Mouse (Mus musculus): Measurements from ENCODE around the gene Gm49027.
"Not testable (repeated sequence)": the region's sequence is repeated elsewhere in the genome, so short reads cannot be mapped to it uniquely, and the experiment has no call there.

Gene Gm49027

GRCm38 (mm10) chr5:123525281-123525680 lies at the start of gene Gm49027:
TSS of gene Gm49027 (minus strand) at chr5:123525488.
- DNase-seq (ENCODE audit: low read depth, low spot score): no peak

GRCm38 (mm10) chr5:123573362-123573761 lies 48.1 kb upstream of the Gm49027 start:
- DNase-seq (ENCODE audit: low read depth, low spot score): no peak

GRCm38 (mm10) chr5:123572357-123573186 lies 47.3 kb upstream of the Gm49027 start, which contains the start of gene Vps33a:
TSS of gene Vps33a (minus strand) at chr5:123573038.
- peak; percentile 100 for DNase-seq (ENCODE audit: low read depth, low spot score)

GRCm38 (mm10) chr5:123561128-123561527 lies 35.8 kb upstream of the Gm49027 start:
- no peak for DNase-seq (ENCODE audit: low read depth, low spot score)

- no peak for DNase-seq (ENCODE audit: low read depth, low spot score)
These were observed 34.3 kb upstream of the Gm49027 start for GRCm38 (mm10) chr5:123559588-123559987.

- no peak for DNase-seq (ENCODE audit: low read depth, low spot score)
These were observed 31.2 kb upstream of the Gm49027 start for GRCm38 (mm10) chr5:123556451-123556850.

GRCm38 (mm10) chr5:123555693-123556092 lies 30.4 kb upstream of the Gm49027 start:
- no peak for DNase-seq (ENCODE audit: low read depth, low spot score)

- DNase-seq (ENCODE audit: low read depth, low spot score): no peak
These were observed 8.5 kb upstream of the Gm49027 start for GRCm38 (mm10) chr5:123533801-123534200.

GRCm38 (mm10) chr5:123530056-123530455 lies 4.8 kb upstream of the Gm49027 start:
- no peak for DNase-seq (ENCODE audit: low read depth, low spot score)

- DNase-seq (ENCODE audit: low read depth, low spot score): no peak
These were observed 3.4 kb upstream of the Gm49027 start for GRCm38 (mm10) chr5:123528641-123529040.

- DNase-seq (ENCODE audit: low read depth, low spot score): no peak
These were observed 718 bp upstream of the Gm49027 start for GRCm38 (mm10) chr5:123525916-123526495.

- no peak for DNase-seq (ENCODE audit: low read depth, low spot score)
These were observed 916 bp downstream of the Gm49027 start for GRCm38 (mm10) chr5:123524393-123524750.

GRCm38 (mm10) chr5:123523692-123524392 lies 1.4 kb downstream of the Gm49027 start, which contains the start of gene Diablo:
TSS of gene Diablo (minus strand) at chr5:123524176.
- peak; percentile 98 for DNase-seq (ENCODE audit: low read depth, low spot score)

GRCm38 (mm10) chr5:123522166-123522565 lies 3.1 kb downstream of the Gm49027 start:
- DNase-seq (ENCODE audit: low read depth, low spot score): no peak

- DNase-seq (ENCODE audit: low read depth, low spot score): no peak
These were observed 3.7 kb downstream of the Gm49027 start for GRCm38 (mm10) chr5:123521621-123522020.

GRCm38 (mm10) chr5:123520666-123521065 lies 4.6 kb downstream of the Gm49027 start:
- DNase-seq (ENCODE audit: low read depth, low spot score): no peak

- no peak for DNase-seq (ENCODE audit: low read depth, low spot score)
These were observed 10.4 kb downstream of the Gm49027 start for GRCm38 (mm10) chr5:123514871-123515270.

GRCm38 (mm10) chr5:123512102-123512501 lies 13.2 kb downstream of the Gm49027 start:
- no peak for DNase-seq (ENCODE audit: low read depth, low spot score)

GRCm38 (mm10) chr5:123511426-123511825 lies 13.9 kb downstream of the Gm49027 start:
- DNase-seq (ENCODE audit: low read depth, low spot score): not testable (repeated sequence)

GRCm38 (mm10) chr5:123510160-123510559 lies 15.1 kb downstream of the Gm49027 start, which contains the start of gene B3gnt4:
TSS of gene B3gnt4 (plus strand) at chr5:123510460.
- no peak for DNase-seq (ENCODE audit: low read depth, low spot score)

- no peak for DNase-seq (ENCODE audit: low read depth, low spot score)
These were observed 16.4 kb downstream of the Gm49027 start for GRCm38 (mm10) chr5:123508921-123509320.

Measured in embryo, embryonic 11.5 days (tissue).